Mouse (Mus musculus) lung, embryonic 14.5 days (tissue): Measurements from ENCODE around the gene Ppil1. TPM values are rescaled to one million over a fixed set of nuclear protein-coding genes. Genes with fewer than 3 reads are reported as not detected.
A peak's percentile ranks its signal among the peaks of the same experiment; 100 is the strongest.
"Not testable (repeated sequence)": the region's sequence is repeated elsewhere in the genome, so short reads cannot be mapped to it uniquely, and the experiment has no call there.

Source experiments
- ATAC-seq: fragments of 200-750 bp; cut with Nextera tagmentation; 2 replicates; pipeline ENCODE4 v1.8.0; 2017; ENCODE audit warnings: mild to moderate bottlenecking, moderate TSS enrichment, moderate library complexity; ENCODE audit not compliant: insufficient read depth
- DNase-seq: peaks from one replicate; pipeline ENCODE4 v3.0.0-alpha.2; 2015
- H3K27ac ChIP-seq: fragments of 300-500 bp; sonication (generic); 2 replicates; pipeline ENCODE4 v1.5.1; 2014; ENCODE audit warnings: low read depth, mild to moderate bottlenecking, moderate library complexity
- H3K27me3 ChIP-seq: fragments of 300-500 bp; sonication (generic); 2 replicates; pipeline ENCODE4 v1.6.1; 2014; ENCODE audit warnings: low read length, control low read depth; ENCODE audit not compliant: insufficient read depth
- H3K36me3 ChIP-seq: fragments of 300-500 bp; sonication (generic); 2 replicates; pipeline ENCODE4 v1.6.1; 2014; ENCODE audit warnings: control low read depth; ENCODE audit not compliant: insufficient read depth
- H3K4me1 ChIP-seq: fragments of 300-500 bp; sonication (generic); 2 replicates; pipeline ENCODE4 v1.6.1; 2014; ENCODE audit warnings: antibody characterized with exemption, control low read depth; ENCODE audit not compliant: insufficient read depth
- H3K4me2 ChIP-seq: fragments of 300-500 bp; sonication (generic); 2 replicates; pipeline ENCODE4 v1.6.1; 2014; ENCODE audit warnings: mild to moderate bottlenecking
- H3K4me3 ChIP-seq: fragments of 300-500 bp; sonication (generic); 2 replicates; pipeline ENCODE4 v1.5.1; 2014; ENCODE audit warnings: low read depth, low read length
- H3K9ac ChIP-seq: fragments of 300-500 bp; sonication (generic); 2 replicates; pipeline ENCODE4 v1.6.1; 2014
- H3K9me3 ChIP-seq: fragments of 300-500 bp; sonication (generic); 2 replicates; pipeline ENCODE4 v1.6.1; 2016; ENCODE audit warnings: low read depth, low read length, control low read depth
- CTCF ChIP-seq: IDR thresholded peaks from 2 replicates; pipeline ENCODE4 v1.5.1; 2016; ENCODE audit warnings: antibody characterized with exemption, low read depth
- WGBS: fragments of 180-500 bp; shearing (Covaris S2); extraction: QIAGEN DNeasy Blood & Tissue Kit; methylation state at CpG from one replicate; pipeline ENCODE4 v1.1.7; 2014; 5-methylcytosine and 5-hydroxymethylcytosine counted together
- polyA plus RNA-seq: library from polyadenylated mRNA; unstranded; fragments of >200 nt; fragmentation: Nextera tagmentation; extraction: Ambion mirVana; gene quantifications from 2 replicates; pipeline ENCODE4 v1.2.1, GENCODE M21; 2014

The Ppil1 gene
- polyA plus RNA-seq, 1 experiment from 2014 or later: 162 TPM

GRCm38 (mm10) chr17:29267931-29268681 is 4.1 kb upstream of the Ppil1 start:
- DNase-seq (no peak), ATAC-seq (peak; percentile 38; the same call in 1 of the 2 replicates)
- Histone ChIP-seq H3K4me1 (0 out of 2 replicates have a peak, but pooled peaks cover 6% of the 10 kb centered on the region), H3K9ac (peak overlapping the region; percentile 88), H3K27ac (peak overlapping the region; percentile 89), H3K4me3 (peak overlapping the region; percentile 77), H3K27me3 (no peaks in the 10 kb centered on the region), H3K36me3 (no peaks in the 10 kb centered on the region), H3K9me3 (no peaks in the 10 kb centered on the region), H3K4me2 (peak overlapping the region; percentile 62)
- 54% methylated on average over 6 of the region's 6 CpGs for WGBS
- no peak for TF ChIP-seq CTCF

- not testable (repeated sequence) for H3K4me3 ChIP-seq, DNase-seq, H3K36me3 ChIP-seq, H3K27me3 ChIP-seq, H3K4me2 ChIP-seq, H3K9me3 ChIP-seq, H3K9ac ChIP-seq, H3K27ac ChIP-seq, ATAC-seq
- 91% methylated on average over 2 of the region's 2 CpGs for WGBS
- H3K4me1 ChIP-seq: peaks cover 10% of the 10 kb centered on the region; the same call in 1 of the 2 replicates
These were observed 3.1 kb upstream of the Ppil1 start for GRCm38 (mm10) chr17:29267040-29267439.

- WGBS: 77% methylated on average over 5 of the region's 5 CpGs
- Histone ChIP-seq H3K36me3 (peaks cover 21% of the 10 kb centered on the region), H3K4me1 (peaks cover 10% of the 10 kb centered on the region), H3K4me3 (peak overlapping the region; percentile 78; the same call in 1 of the 2 replicates), H3K9me3 (no peaks in the 10 kb centered on the region), H3K9ac (peak overlapping the region; percentile 66), H3K27ac (peak overlapping the region; percentile 99), H3K4me2 (peak overlapping the region; percentile 71), H3K27me3 (no peaks in the 10 kb centered on the region)
- no peak for TF ChIP-seq CTCF
- no peak for DNase-seq
- ATAC-seq: no peak
These were observed 774 bp upstream of the Ppil1 start for GRCm38 (mm10) chr17:29264760-29265159.

- DNase-seq: peak; percentile 27
- Histone ChIP-seq H3K4me3 (peak overlapping the region; percentile 78), H3K27ac (peak overlapping the region; percentile 99), H3K4me1 (peaks cover 10% of the 10 kb centered on the region), H3K27me3 (no peaks in the 10 kb centered on the region), H3K9ac (peak overlapping the region; percentile 66), H3K4me2 (peak overlapping the region; percentile 71), H3K9me3 (no peaks in the 10 kb centered on the region), H3K36me3 (peaks cover 34% of the 10 kb centered on the region)
- under 1% methylated on average over 14 of the region's 14 CpGs for WGBS
- ATAC-seq: 0 out of 2 replicates have a peak, but pooled peaks have one; percentile 15
- TF ChIP-seq CTCF: no peak
These were observed 569 bp downstream of the Ppil1 start for GRCm38 (mm10) chr17:29263417-29263816.

- H3K36me3 ChIP-seq: peaks cover 46% of the 10 kb centered on the region
- no peak overlapping the region for H3K27ac ChIP-seq
- peaks cover 12% of the 10 kb centered on the region for H3K4me1 ChIP-seq
- no peaks in the 10 kb centered on the region for H3K27me3 ChIP-seq
- H3K9me3 ChIP-seq: no peaks in the 10 kb centered on the region
- TF ChIP-seq CTCF: peak; percentile 40; the same call in 1 of the 2 replicates
- H3K4me3 ChIP-seq: peak overlapping the region; percentile 78; the same call in 1 of the 2 replicates
- DNase-seq (no peak), ATAC-seq (no peak)
- H3K9ac ChIP-seq: peak overlapping the region; percentile 66; the same call in 1 of the 2 replicates
- H3K4me2 ChIP-seq: peak overlapping the region; percentile 71
- 32% methylated on average over 2 of the region's 2 CpGs for WGBS
These were observed 1.7 kb downstream of the Ppil1 start for GRCm38 (mm10) chr17:29262259-29262649.

GRCm38 (mm10) chr17:29261603-29262258 is 2.3 kb downstream of the Ppil1 start:
- H3K27ac ChIP-seq: no peak overlapping the region
- H3K27me3 ChIP-seq: no peaks in the 10 kb centered on the region
- H3K36me3 ChIP-seq: peaks cover 50% of the 10 kb centered on the region
- 86% methylated on average over 22 of the region's 22 CpGs for WGBS
- ATAC-seq (no peak), DNase-seq (no peak)
- peaks cover 14% of the 10 kb centered on the region for H3K4me1 ChIP-seq
- peak overlapping the region; percentile 71 for H3K4me2 ChIP-seq
- H3K9me3 ChIP-seq: no peaks in the 10 kb centered on the region
- H3K4me3 ChIP-seq: peak overlapping the region; percentile 78; the same call in 1 of the 2 replicates
- H3K9ac ChIP-seq: no peak overlapping the region
- TF ChIP-seq CTCF: no peak

GRCm38 (mm10) chr17:29260501-29260900 is 3.5 kb downstream of the Ppil1 start:
- Histone ChIP-seq H3K27ac (no peak overlapping the region), H3K4me3 (no peak overlapping the region), H3K36me3 (peaks cover 62% of the 10 kb centered on the region), H3K9me3 (no peaks in the 10 kb centered on the region), H3K9ac (no peak overlapping the region), H3K27me3 (no peaks in the 10 kb centered on the region), H3K4me1 (peaks cover 14% of the 10 kb centered on the region), H3K4me2 (no peak overlapping the region)
- WGBS: 87% methylated on average over 15 of the region's 15 CpGs
- DNase-seq (no peak), ATAC-seq (no peak)
- TF ChIP-seq CTCF: no peak
